Comparison of ENCODE assay signal across 9 mouse cellular contexts in the genomic region with DNA sequence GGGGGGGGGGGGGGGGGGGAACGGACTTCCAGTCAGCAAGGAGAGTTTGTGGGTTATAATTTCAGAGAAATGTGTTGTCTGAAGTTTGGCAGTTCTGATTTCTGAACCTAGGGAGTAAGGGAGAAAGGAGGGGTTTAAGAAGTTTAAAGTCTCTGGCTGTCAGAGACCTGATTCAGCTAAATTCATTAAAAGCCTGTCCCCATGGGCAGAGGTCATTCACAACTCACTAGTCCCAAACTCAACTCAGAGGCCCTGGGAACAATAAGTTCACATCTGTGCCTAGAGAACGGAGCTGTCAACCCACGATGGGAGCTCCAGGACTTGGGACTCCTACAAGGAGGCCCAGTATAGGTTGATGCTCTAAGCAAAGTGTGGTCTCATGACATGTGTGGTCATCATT. TPM values are rescaled to one million over a fixed set of nuclear protein-coding genes. Genes with fewer than 3 reads are reported as not detected.
DNase-seq lines count a peak whose midpoint lies in the region; ATAC-seq lines count a peak whose summit lies in the region.
"Had no signal": no experiment of that assay in that cellular context is flagged by ENCODE, and none has a peak within 500 bp of the region (broad histone marks: within the 10 kb centered on the region; RNA-seq: fewer than 3 reads in every experiment).

No protein-coding gene starts in this region.

- peak; percentile 14 for ATAC-seq in hindbrain, embryonic 11.5 days (ENCODE audit: low FRiP score)
- no peak for ATAC-seq in hindbrain, embryonic 16.5 days
- ATAC-seq in kidney, embryonic 16.5 days (ENCODE audit: low FRiP score, low TSS enrichment): no peak
- no peak for ATAC-seq in granulocyte monocyte progenitor cell, adult 5-6 weeks (replicated peaks; ENCODE audit: poor library complexity, severe bottlenecking)
- no peak for ATAC-seq in erythroid progenitor cell, adult 5-6 weeks (replicated peaks; ENCODE audit: low FRiP score, poor library complexity, severe bottlenecking)

- DNase-seq in embryo, embryonic 10.5 days (ENCODE audit: low spot score): peak; percentile 49
- no peak for DNase-seq in embryo, embryonic 11 days
- no peak for DNase-seq in hindbrain, embryonic 11.5 days (ENCODE audit: low spot score)
- peak; percentile 61 for DNase-seq in adipocyte (ENCODE audit: low spot score)

- H3K27me3 ChIP-seq in hindbrain, embryonic 11.5 days (ENCODE audit: control insufficient read depth, insufficient read depth, low read length): peaks cover 7% of the 10 kb centered on the region
- peaks cover 22% of the 10 kb centered on the region for H3K27me3 ChIP-seq in hindbrain, embryonic 16.5 days (replicated peaks; ENCODE audit: control insufficient read depth, insufficient read depth, low read length)
- H3K27me3 ChIP-seq in kidney, embryonic 16.5 days (ENCODE audit: insufficient read depth, low read length): peaks cover 11% of the 10 kb centered on the region; the same call in 1 of the 2 replicates

- H3K27ac ChIP-seq in hindbrain, embryonic 11.5 days (ENCODE audit: low read depth, low read length): no peak overlapping the region
- H3K27ac ChIP-seq in hindbrain, embryonic 16.5 days (ENCODE audit: low read depth, low read length): no peak overlapping the region
- peak overlapping the region; percentile 48 for H3K27ac ChIP-seq in kidney, embryonic 16.5 days (ENCODE audit: low read length)

- H3K9ac ChIP-seq in hindbrain, embryonic 11.5 days (ENCODE audit: low read depth, low read length): no peak overlapping the region
- no peak overlapping the region for H3K9ac ChIP-seq in hindbrain, embryonic 16.5 days (ENCODE audit: low read depth, low read length)
- H3K9ac ChIP-seq in kidney, embryonic 16.5 days (replicated peaks; ENCODE audit: low read length): peak overlapping the region; percentile 44; the same call in 1 of the 2 replicates

- WGBS in hindbrain, embryonic 11.5 days: 5% methylated on average over 3 of the region's 3 CpGs
- 11% methylated on average over 3 of the region's 3 CpGs for WGBS in hindbrain, embryonic 16.5 days
- 13% methylated on average over 3 of the region's 3 CpGs for WGBS in kidney, embryonic 16.5 days

- no peaks in the 10 kb centered on the region for H3K36me3 ChIP-seq in hindbrain, embryonic 11.5 days (ENCODE audit: control insufficient read depth, insufficient read depth, low read length)
- no peaks in the 10 kb centered on the region for H3K36me3 ChIP-seq in hindbrain, embryonic 16.5 days (ENCODE audit: control insufficient read depth, insufficient read depth, low read length)
- no peaks in the 10 kb centered on the region for H3K36me3 ChIP-seq in kidney, embryonic 16.5 days (ENCODE audit: insufficient read depth, low read length)

- peaks cover 12% of the 10 kb centered on the region; the same call in 1 of the 2 replicates for H3K4me1 ChIP-seq in hindbrain, embryonic 11.5 days (replicated peaks; ENCODE audit: control insufficient read depth, insufficient read depth, low read length)
- peaks cover 10% of the 10 kb centered on the region for H3K4me1 ChIP-seq in hindbrain, embryonic 16.5 days (ENCODE audit: control insufficient read depth, insufficient read depth, low read depth, low read length)
- H3K4me1 ChIP-seq in kidney, embryonic 16.5 days (ENCODE audit: insufficient read depth, low read length): peaks cover 58% of the 10 kb centered on the region

- H3K4me3 ChIP-seq in hindbrain, embryonic 11.5 days (ENCODE audit: low read depth, low read length): no peak overlapping the region
- H3K4me3 ChIP-seq in hindbrain, embryonic 16.5 days (ENCODE audit: low read length): no peak overlapping the region
- peak overlapping the region; percentile 33 for H3K4me3 ChIP-seq in kidney, embryonic 16.5 days (ENCODE audit: low read length)
- H3K4me3 ChIP-seq: erythroblast, embryonic 14.5 days had no signal

- H3K4me2 ChIP-seq in hindbrain, embryonic 11.5 days (replicated peaks; ENCODE audit: low read depth, low read length): peak overlapping the region; percentile 14; the same call in 1 of the 2 replicates
- H3K4me2 ChIP-seq in hindbrain, embryonic 16.5 days (ENCODE audit: low read length): no peak overlapping the region; the same call in 1 of the 2 replicates
- peak overlapping the region; percentile 94 for H3K4me2 ChIP-seq in kidney, embryonic 16.5 days (replicated peaks; ENCODE audit: low read depth, low read length)

- no peaks in the 10 kb centered on the region for H3K9me3 ChIP-seq in hindbrain, embryonic 11.5 days (ENCODE audit: control insufficient read depth, low read length)
- no peaks in the 10 kb centered on the region for H3K9me3 ChIP-seq in hindbrain, embryonic 16.5 days (ENCODE audit: control insufficient read depth, low read length)
- no peaks in the 10 kb centered on the region for H3K9me3 ChIP-seq in kidney, embryonic 16.5 days (ENCODE audit: low read length)

RNA-seq across cellular contexts. Expression of a gene that starts 3.5 kb away (rescaled TPM):
- 1.6 and 2.0 TPM in 2 replicates for polyA plus RNA-seq in hindbrain, embryonic 11.5 days (2014; fragmentation: Nextera tagmentation; extraction: Ambion mirVana)
- polyA plus RNA-seq in hindbrain, embryonic 16.5 days (2015; fragmentation: Nextera tagmentation; extraction: Ambion mirVana): 0.50 and 0.85 TPM in 2 replicates
- 5.7 and 6.1 TPM in 2 replicates for polyA plus RNA-seq in kidney, embryonic 16.5 days (2015; fragmentation: Nextera tagmentation; extraction: Ambion mirVana)
- not detected in 2 replicates for total RNA-seq in granulocyte monocyte progenitor cell, adult 5-6 weeks (2014; fragmentation: Nextera tagmentation)
- total RNA-seq in granulocyte monocyte progenitor cell, adult 5-6 weeks (2017): not detected in 2 replicates
- not detected in 2 replicates for total RNA-seq in erythroid progenitor cell, adult 5-6 weeks (2015; ENCODE audit: low replicate concordance)
- not detected in 2 replicates for total RNA-seq in erythroid progenitor cell, adult 5-6 weeks (2017; ENCODE audit: low replicate concordance)
- polyA plus RNA-seq: erythroblast, embryonic 14.5 days had no signal

Comparison
In these comparisons a context has a peak if more than half of its experiments do, and no peak if none do; other contexts are left out.
1. DNase-seq: peak in embryo, embryonic 10.5 days (single experiment) and adipocyte (single experiment); none in embryo, embryonic 11 days (single experiment) and hindbrain, embryonic 11.5 days (single experiment).